16 mouse cellular contexts compared by ENCODE assay signal in genomic region chr17:63946772-63947171, GRCm38 (mm10).
"Had no signal": no experiment of that assay in that cellular context is flagged by ENCODE, and none has a peak within 500 bp of the region (broad histone marks: within the 10 kb centered on the region; RNA-seq: fewer than 3 reads in every experiment).

No protein-coding gene starts in this region.

- H3K27me3 ChIP-seq: neural tube, embryonic 13.5 days; neural tube, embryonic 15.5 days; stomach, embryonic 15.5 days had no signal

- H3K36me3 ChIP-seq: stomach, embryonic 15.5 days had no signal

- H3K4me2 ChIP-seq: neural tube, embryonic 13.5 days; neural tube, embryonic 15.5 days; stomach, embryonic 15.5 days had no signal

- DNase-seq: retina, postnatal 1 day; right cerebral cortex, adult 18-20 months; right cerebral cortex, postnatal 14 days; right cerebral cortex, postnatal 25 days; right cerebral cortex, postnatal 4 days; spleen, adult 18-20 months; thymus, adult 18-20 months; thymus, adult 2 months; thymus, postnatal 14 days; thymus, postnatal 25 days; thymus, postnatal 36 days; thymus, postnatal 4 days had no signal

- H3K4me3 ChIP-seq: neural tube, embryonic 13.5 days; neural tube, embryonic 15.5 days; stomach, embryonic 15.5 days had no signal

- H3K9ac ChIP-seq: neural tube, embryonic 13.5 days; neural tube, embryonic 15.5 days; stomach, embryonic 15.5 days had no signal

- H3K4me1 ChIP-seq: neural tube, embryonic 13.5 days; neural tube, embryonic 15.5 days; stomach, embryonic 15.5 days had no signal

- H3K27ac ChIP-seq: neural tube, embryonic 13.5 days; neural tube, embryonic 15.5 days; stomach, embryonic 15.5 days; stomach, postnatal 0 days had no signal

- H3K9me3 ChIP-seq: neural tube, embryonic 13.5 days; neural tube, embryonic 15.5 days; stomach, embryonic 15.5 days had no signal
